Mouse (Mus musculus) lung, adult 2 months (tissue): ENCODE measurements around the gene Tctex1d2.

Experiments used
- CTCF ChIP-seq: fragments of 200-500 bp; IDR thresholded peaks from 2 replicates; pipeline ENCODE4 v1.5.1; 2011; ENCODE audit warnings: mild to moderate bottlenecking, low read length, control low read depth; ENCODE audit not compliant: insufficient read depth
- POLR2A ChIP-seq: fragments of 200-500 bp; IDR thresholded peaks from 2 replicates; pipeline ENCODE4 v1.6.1; 2011; ENCODE audit warnings: low read depth, mild to moderate bottlenecking, control low read depth, low read length, borderline replicate concordance; ENCODE audit errors: extremely low read depth

DNA sequence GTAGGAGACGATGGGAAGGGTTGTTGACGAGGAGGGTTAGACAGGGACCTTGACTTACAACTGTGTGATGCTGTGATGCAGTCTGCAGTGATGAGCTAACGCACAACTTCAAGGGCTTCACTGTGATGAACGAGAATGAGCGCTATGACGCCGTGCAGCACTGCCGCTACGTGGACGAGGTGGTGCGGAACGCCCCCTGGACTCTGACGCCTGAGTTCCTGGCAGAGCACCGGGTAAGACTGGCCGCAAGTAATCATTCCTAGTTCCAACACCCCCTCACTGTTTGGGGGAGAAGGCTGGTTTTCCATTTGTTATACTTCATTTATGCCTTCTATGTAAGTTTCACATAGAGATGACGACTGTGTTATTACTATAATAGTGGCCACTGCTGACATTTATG is 43.4 kb downstream of the Tctex1d2 start:
- TF ChIP-seq CTCF (no peak), POLR2A (no peak)
